Mouse (Mus musculus) heart, postnatal 0 days (tissue): ENCODE measurements around the gene Mab21l1. TPM values are rescaled to one million over a fixed set of nuclear protein-coding genes. Genes with fewer than 3 reads are reported as not detected.

ENCODE experiments used
- ATAC-seq: fragments of 200-750 bp; cut with Nextera tagmentation; 2 replicates; pipeline ENCODE4 v1.8.0; 2017; ENCODE audit warnings: low read depth, moderate number of reproducible peaks, moderate library complexity; ENCODE audit not compliant: insufficient read depth
- DNase-seq: peaks from one replicate; pipeline ENCODE4 v3.0.0-alpha.2; 2016; ENCODE audit warnings: low spot score
- H3K27ac ChIP-seq: fragments of 300-500 bp; sonication (generic); 2 replicates; pipeline ENCODE4 v1.5.1; 2014; ENCODE audit warnings: low read depth, mild to moderate bottlenecking
- H3K27me3 ChIP-seq: fragments of 300-500 bp; sonication (generic); 2 replicates; pipeline ENCODE4 v1.6.1; 2014; ENCODE audit warnings: low read length, mixed read lengths; ENCODE audit not compliant: control insufficient read depth, insufficient read depth
- H3K36me3 ChIP-seq: fragments of 300-500 bp; sonication (generic); replicated peaks from 2 replicates; pipeline ENCODE4 v1.6.1; 2014; ENCODE audit warnings: low read length, mixed read lengths; ENCODE audit not compliant: control insufficient read depth, insufficient read depth
- H3K4me1 ChIP-seq: fragments of 300-500 bp; sonication (generic); 2 replicates; pipeline ENCODE4 v1.6.1; 2014; ENCODE audit warnings: antibody characterized with exemption; ENCODE audit not compliant: control insufficient read depth, insufficient read depth
- H3K4me2 ChIP-seq: fragments of 300-500 bp; sonication (generic); 2 replicates; pipeline ENCODE4 v1.6.1; 2014; ENCODE audit warnings: low read depth, mild to moderate bottlenecking, low read length, moderate library complexity
- H3K4me3 ChIP-seq: fragments of 300-500 bp; sonication (generic); 2 replicates; pipeline ENCODE4 v1.5.1; 2014; ENCODE audit warnings: low read depth, low read length
- H3K9ac ChIP-seq: fragments of 300-500 bp; sonication (generic); replicated peaks from 2 replicates; pipeline ENCODE4 v1.6.1; 2014; ENCODE audit warnings: low read depth, low read length, mixed read lengths
- H3K9me3 ChIP-seq: fragments of 300-500 bp; sonication (generic); replicated peaks from 2 replicates; pipeline ENCODE4 v1.6.1; 2016; ENCODE audit warnings: low read length; ENCODE audit not compliant: control insufficient read depth
- CTCF ChIP-seq: IDR thresholded peaks from 2 replicates; pipeline ENCODE4 v1.5.1; 2016; ENCODE audit warnings: antibody characterized with exemption, control low read depth, low read depth
- EP300 ChIP-seq: IDR thresholded peaks from 2 replicates; pipeline ENCODE4 v1.6.1; 2016; ENCODE audit warnings: antibody characterized with exemption, low read depth
- WGBS: fragments of 180-500 bp; shearing (Covaris S2); extraction: QIAGEN DNeasy Blood & Tissue Kit; methylation state at CpG from one replicate; pipeline ENCODE4 v1.1.7; 2014; 5-methylcytosine and 5-hydroxymethylcytosine counted together
- polyA plus RNA-seq: library from polyadenylated mRNA; unstranded; fragments of >200 nt; fragmentation: Nextera tagmentation; extraction: Ambion mirVana; gene quantifications from 2 replicates; pipeline ENCODE4 v1.2.1, GENCODE M21; 2015
- total RNA-seq: library from RNA; depleted of rRNA; stranded (reverse); fragments of >200 nt; gene quantifications from 2 replicates; pipeline ENCODE4 v1.2.3, GENCODE M21; 2014; ENCODE audit warnings: low replicate concordance

The Mab21l1 gene
- total and polyA plus RNA-seq, 2 experiments from 2014 or later, result 0.33 TPM; not detected in 1

DNA sequence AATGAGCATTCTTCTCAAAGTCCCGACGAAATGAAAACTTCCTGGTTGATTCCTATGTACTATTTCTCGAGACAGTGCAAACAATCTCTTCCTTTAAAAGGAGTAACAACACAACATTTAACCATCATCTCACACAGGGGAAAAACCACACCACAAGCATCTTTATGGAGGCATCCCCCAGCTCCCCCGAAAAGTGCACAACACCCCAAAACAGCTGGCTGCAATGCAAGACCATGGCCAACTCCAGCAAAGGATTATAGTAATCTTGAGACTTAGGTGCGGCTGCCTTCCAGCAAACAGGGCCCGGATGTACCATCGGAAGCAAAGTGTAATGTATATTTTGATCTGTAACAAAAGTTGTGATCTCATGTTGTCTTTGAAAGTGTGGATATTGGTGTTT, 1.8 kb downstream of the Mab21l1 start:
- 42% methylated on average over 7 of the region's 7 CpGs for WGBS
- no peaks in the 10 kb centered on the region; the same call in 1 of the 2 replicates for H3K36me3 ChIP-seq
- no peak overlapping the region for H3K27ac ChIP-seq
- TF ChIP-seq CTCF, result no peak
- TF ChIP-seq EP300, result no peak
- peak overlapping the region; percentile 69 for H3K4me2 ChIP-seq
- H3K4me1 ChIP-seq, result peaks cover 7% of the 10 kb centered on the region; the same call in 1 of the 2 replicates
- ATAC-seq (no peak), DNase-seq (no peak)
- no peaks in the 10 kb centered on the region; the same call in 1 of the 2 replicates for H3K9me3 ChIP-seq
- no peak overlapping the region for H3K9ac ChIP-seq
- peaks cover 70% of the 10 kb centered on the region for H3K27me3 ChIP-seq
- peak overlapping the region; percentile 49 for H3K4me3 ChIP-seq

DNA sequence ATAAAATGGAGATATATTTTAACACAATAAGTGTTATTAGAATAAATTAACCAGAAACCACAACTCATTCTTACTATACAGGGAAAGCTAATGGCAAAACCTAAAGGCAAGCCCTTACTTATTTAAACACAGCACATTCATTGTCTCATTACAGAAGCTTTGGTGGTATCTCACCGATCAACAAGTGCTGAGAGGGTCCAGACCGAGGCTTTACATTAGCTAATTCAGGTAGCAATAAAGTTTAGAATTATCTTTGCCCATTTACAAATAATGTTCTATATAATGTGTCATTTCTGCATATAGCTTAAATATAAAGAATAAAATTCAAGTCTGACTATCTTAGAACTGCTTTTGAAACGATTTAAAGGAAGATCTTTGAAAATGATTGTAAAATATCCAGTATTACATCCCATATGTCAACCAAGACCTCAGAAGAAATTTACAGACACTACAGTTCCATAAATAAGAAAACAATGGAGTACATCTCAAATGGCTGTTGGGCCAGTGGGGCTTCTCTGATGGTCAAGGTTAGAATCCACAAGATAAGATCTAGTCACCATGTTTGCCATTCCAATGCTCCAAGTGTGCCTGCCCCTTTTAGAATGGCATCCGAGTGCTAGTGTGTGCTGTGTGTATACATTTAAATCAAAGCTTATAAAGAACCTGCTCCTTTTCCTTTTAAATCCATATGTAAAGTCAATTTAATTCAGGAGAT, 3.1 kb downstream of the Mab21l1 start:
- no peak overlapping the region for H3K4me3 ChIP-seq
- peaks cover 5% of the 10 kb centered on the region; the same call in 1 of the 2 replicates for H3K4me1 ChIP-seq
- no peaks in the 10 kb centered on the region; the same call in 1 of the 2 replicates for H3K9me3 ChIP-seq
- no peak overlapping the region for H3K27ac ChIP-seq
- TF ChIP-seq EP300, result no peak
- TF ChIP-seq CTCF, result no peak
- peaks cover 60% of the 10 kb centered on the region for H3K27me3 ChIP-seq
- ATAC-seq, result no peak
- 88% methylated on average over 4 of the region's 4 CpGs for WGBS
- no peak overlapping the region for H3K4me2 ChIP-seq
- no peak overlapping the region for H3K9ac ChIP-seq
- H3K36me3 ChIP-seq, result no peaks in the 10 kb centered on the region; the same call in 1 of the 2 replicates
- DNase-seq, result no peak

DNA sequence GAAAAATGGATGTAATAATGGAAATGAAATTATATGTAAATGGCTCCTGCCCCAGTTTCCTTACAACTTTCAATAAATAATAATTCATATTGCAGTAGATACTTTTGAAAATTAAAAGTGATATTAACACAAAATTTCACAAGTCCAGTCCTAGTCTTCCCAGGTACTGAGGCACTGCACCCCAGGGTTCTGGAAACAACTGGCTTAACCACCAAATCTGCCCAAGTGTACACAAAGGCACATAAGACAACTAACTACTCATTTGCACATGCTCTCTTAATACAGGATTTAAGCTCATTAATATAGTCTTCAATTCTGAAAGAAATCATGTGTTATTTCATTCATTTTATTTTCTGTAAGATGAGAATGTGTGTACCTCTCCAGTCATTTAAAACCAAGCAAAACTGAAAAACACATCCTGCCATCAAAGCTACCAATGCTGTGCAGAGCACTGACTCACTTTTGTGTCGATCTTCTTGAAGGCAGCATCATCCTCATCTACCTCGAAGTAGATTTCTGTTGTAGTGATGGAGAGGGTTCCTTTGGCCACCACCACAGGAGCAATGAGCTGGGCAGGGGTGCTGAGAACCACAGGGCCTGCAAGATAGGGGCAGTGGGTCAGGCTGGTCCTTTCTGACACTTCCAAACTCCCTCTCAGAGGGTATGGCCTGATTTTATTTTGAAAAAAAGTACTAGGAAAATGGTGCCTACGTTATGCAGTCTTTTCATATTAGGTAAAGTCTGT, 3.8 kb downstream of the Mab21l1 start:
- peaks cover 53% of the 10 kb centered on the region for H3K27me3 ChIP-seq
- no peak overlapping the region for H3K4me3 ChIP-seq
- H3K9ac ChIP-seq, result no peak overlapping the region
- 79% methylated on average over 3 of the region's 3 CpGs for WGBS
- no peak for DNase-seq
- no peak overlapping the region for H3K4me2 ChIP-seq
- no peak for TF ChIP-seq CTCF
- TF ChIP-seq EP300, result no peak
- no peaks in the 10 kb centered on the region; the same call in 1 of the 2 replicates for H3K36me3 ChIP-seq
- H3K9me3 ChIP-seq, result no peaks in the 10 kb centered on the region; the same call in 1 of the 2 replicates
- H3K4me1 ChIP-seq, result no peaks in the 10 kb centered on the region
- ATAC-seq, result no peak
- no peak overlapping the region for H3K27ac ChIP-seq

DNA sequence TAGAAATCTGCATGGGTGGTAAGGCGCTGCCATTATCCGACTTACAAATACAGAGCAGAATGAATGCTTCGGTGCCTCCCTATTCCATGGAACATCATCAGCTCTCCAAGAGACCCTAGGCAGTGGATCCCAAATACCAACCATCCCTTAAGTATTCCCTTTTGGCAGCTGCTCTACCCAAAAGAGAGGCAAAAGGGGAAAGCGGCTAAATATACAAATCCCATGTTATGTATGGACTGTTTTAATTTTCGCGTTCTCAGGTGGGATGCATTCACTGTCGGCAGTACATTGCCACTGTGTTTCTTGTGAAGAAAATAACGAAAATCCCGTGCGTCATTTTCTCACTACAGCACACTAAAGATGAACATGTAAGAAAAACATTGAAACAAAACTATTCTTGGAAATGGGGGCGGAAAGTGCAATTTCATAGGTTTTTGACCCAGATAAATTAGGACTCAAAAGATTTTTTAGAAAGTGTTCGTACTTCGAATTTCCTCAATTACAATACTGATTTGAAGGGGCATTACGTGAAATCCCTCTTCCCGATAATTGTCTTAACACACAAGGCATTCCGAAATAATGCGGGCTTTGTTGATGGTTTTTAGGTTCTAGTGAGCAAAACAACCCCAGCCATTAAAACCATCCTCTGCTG, 4.7 kb downstream of the Mab21l1 start:
- no peaks in the 10 kb centered on the region; the same call in 1 of the 2 replicates for H3K9me3 ChIP-seq
- ATAC-seq, result no peak
- H3K4me1 ChIP-seq, result no peaks in the 10 kb centered on the region
- H3K9ac ChIP-seq, result peak overlapping the region; percentile 64
- TF ChIP-seq CTCF (no peak), EP300 (no peak)
- H3K36me3 ChIP-seq, result no peaks in the 10 kb centered on the region; the same call in 1 of the 2 replicates
- peak overlapping the region; percentile 64 for H3K4me2 ChIP-seq
- peak overlapping the region; percentile 52 for H3K4me3 ChIP-seq
- 69% methylated on average over 17 of the region's 17 CpGs for WGBS
- peaks cover 45% of the 10 kb centered on the region for H3K27me3 ChIP-seq
- no peak for DNase-seq
- peak overlapping the region; percentile 60 for H3K27ac ChIP-seq

DNA sequence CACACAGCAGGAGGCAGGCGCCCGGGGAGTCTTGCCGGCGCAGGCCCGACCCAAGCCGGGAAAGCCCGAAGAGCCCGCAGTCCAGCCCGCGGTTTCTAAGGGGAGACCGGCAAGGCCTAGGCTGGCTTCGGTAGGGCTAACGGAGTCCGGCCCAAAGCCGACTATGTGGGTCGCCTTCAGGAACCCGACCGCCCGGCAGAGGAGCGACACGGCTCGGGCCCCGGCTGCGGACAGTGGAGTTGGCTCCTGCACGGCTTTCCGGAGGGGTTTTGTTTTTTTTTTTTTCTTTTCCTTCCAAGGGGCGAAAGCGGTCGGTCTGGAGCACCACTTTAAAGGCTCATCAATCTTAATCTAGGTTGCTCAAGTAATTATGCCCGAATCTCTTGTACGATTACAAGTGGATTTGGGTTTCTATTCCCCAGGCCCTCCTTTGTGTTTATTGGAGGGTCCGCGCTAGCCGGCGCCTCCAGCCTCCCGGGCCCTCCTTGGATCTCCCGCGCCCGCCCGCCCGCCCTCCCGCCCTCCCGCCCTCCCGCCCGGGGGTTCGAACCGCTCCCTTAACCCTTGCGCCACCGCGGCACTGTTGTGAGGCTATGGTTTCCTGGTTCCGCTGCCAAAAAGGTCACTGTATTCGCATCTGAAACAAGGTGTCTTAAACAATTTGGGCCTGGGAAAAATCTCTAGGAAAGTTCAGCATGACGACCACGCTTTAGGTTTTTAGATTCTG, 5.3 kb downstream of the Mab21l1 start:
- no peaks in the 10 kb centered on the region; the same call in 1 of the 2 replicates for H3K9me3 ChIP-seq
- peak overlapping the region; percentile 64 for H3K4me2 ChIP-seq
- DNase-seq, result no peak
- 6% methylated on average over 51 of the region's 54 CpGs for WGBS
- TF ChIP-seq EP300 (no peak), CTCF (no peak)
- H3K9ac ChIP-seq, result peak overlapping the region; percentile 64
- H3K4me1 ChIP-seq, result no peaks in the 10 kb centered on the region
- peak overlapping the region; percentile 60 for H3K27ac ChIP-seq
- H3K36me3 ChIP-seq, result no peaks in the 10 kb centered on the region; the same call in 1 of the 2 replicates
- peak; percentile 56 for ATAC-seq
- peaks cover 38% of the 10 kb centered on the region for H3K27me3 ChIP-seq
- H3K4me3 ChIP-seq, result peak overlapping the region; percentile 52
